Mouse (Mus musculus) embryonic facial prominence, embryonic 15.5 days (tissue): ENCODE measurements at regions not wholly inside any gene's neighbourhood (a gene's known extent, or its start where the extent isn't known, plus 50 kb on each side); places are given as distances from the start of the nearest gene placed in this dataset.
A peak's percentile ranks its signal among the peaks of the same experiment; 100 is the strongest.

Experiments
- ATAC-seq: fragments of 200-750 bp; cut with Nextera tagmentation; 2 replicates; pipeline ENCODE4 v1.8.0; 2017; ENCODE audit warnings: low read depth, moderate TSS enrichment; ENCODE audit not compliant: insufficient number of reproducible peaks, low FRiP score, low TSS enrichment
- H3K27ac ChIP-seq: fragments of 300-500 bp; sonication (generic); replicated peaks from 2 replicates; pipeline ENCODE4 v1.5.1; 2015; ENCODE audit warnings: mild to moderate bottlenecking, inconsistent platforms
- H3K27me3 ChIP-seq: fragments of 300-500 bp; sonication (generic); 2 replicates; pipeline ENCODE4 v1.6.1; 2015; ENCODE audit warnings: inconsistent platforms
- H3K36me3 ChIP-seq: fragments of 300-500 bp; sonication (generic); 2 replicates; pipeline ENCODE4 v1.6.1; 2015; ENCODE audit warnings: mild to moderate bottlenecking, inconsistent platforms
- H3K4me1 ChIP-seq: fragments of 300-500 bp; sonication (generic); 2 replicates; pipeline ENCODE4 v1.6.1; 2015; ENCODE audit warnings: inconsistent platforms
- H3K4me2 ChIP-seq: fragments of 300-500 bp; sonication (generic); replicated peaks from 2 replicates; pipeline ENCODE4 v1.6.1; 2015; ENCODE audit warnings: mild to moderate bottlenecking, inconsistent platforms
- H3K4me3 ChIP-seq: fragments of 300-500 bp; sonication (generic); replicated peaks from 2 replicates; pipeline ENCODE4 v1.5.1; 2015; ENCODE audit warnings: mild to moderate bottlenecking, inconsistent platforms
- H3K9ac ChIP-seq: fragments of 300-500 bp; sonication (generic); 2 replicates; pipeline ENCODE4 v1.6.1; 2015; ENCODE audit warnings: inconsistent platforms
- H3K9me3 ChIP-seq: fragments of 300-500 bp; sonication (generic); replicated peaks from 2 replicates; pipeline ENCODE4 v1.6.1; 2016; ENCODE audit warnings: inconsistent platforms
- WGBS: fragments of 180-500 bp; shearing (Covaris S2); methylation state at CpG from one replicate; pipeline ENCODE4 v1.1.7; 2015; 5-methylcytosine and 5-hydroxymethylcytosine counted together

GRCm38 (mm10) chr10:125773541-125773940, 192.4 kb upstream of the Lrig3 start:
- no peaks in the 10 kb centered on the region for H3K9me3 ChIP-seq
- 26% methylated on average over 7 of the region's 7 CpGs for WGBS
- H3K9ac ChIP-seq = no peak overlapping the region
- H3K27ac ChIP-seq = no peak overlapping the region
- H3K27me3 ChIP-seq = no peaks in the 10 kb centered on the region
- ATAC-seq = no peak
- no peak overlapping the region for H3K4me3 ChIP-seq
- H3K4me1 ChIP-seq = no peaks in the 10 kb centered on the region
- H3K36me3 ChIP-seq = no peaks in the 10 kb centered on the region
- H3K4me2 ChIP-seq = no peak overlapping the region

GRCm38 (mm10) chr10:125782486-125782885, 183.5 kb upstream of the Lrig3 start:
- H3K4me2 ChIP-seq = no peak overlapping the region
- no peak overlapping the region for H3K4me3 ChIP-seq
- H3K4me1 ChIP-seq = peaks cover 44% of the 10 kb centered on the region
- no peaks in the 10 kb centered on the region for H3K27me3 ChIP-seq
- no peak for ATAC-seq
- peak overlapping the region; percentile 39; the same call in 1 of the 2 replicates for H3K27ac ChIP-seq
- no peaks in the 10 kb centered on the region for H3K9me3 ChIP-seq
- H3K9ac ChIP-seq = no peak overlapping the region
- 33% methylated on average over 6 of the region's 6 CpGs for WGBS
- H3K36me3 ChIP-seq = no peaks in the 10 kb centered on the region

- Histone ChIP-seq H3K4me3 (no peak overlapping the region), H3K36me3 (no peaks in the 10 kb centered on the region), H3K27ac (peak overlapping the region; percentile 93), H3K4me2 (peak overlapping the region; percentile 54; the same call in 1 of the 2 replicates), H3K4me1 (peaks cover 49% of the 10 kb centered on the region), H3K9ac (no peak overlapping the region), H3K9me3 (no peaks in the 10 kb centered on the region), H3K27me3 (no peaks in the 10 kb centered on the region)
- no peak for ATAC-seq
- 7% methylated on average over 2 of the region's 2 CpGs for WGBS
These were observed 181.1 kb upstream of the Lrig3 start for GRCm38 (mm10) chr10:125784896-125785295.

- H3K9ac ChIP-seq = no peak overlapping the region
- ATAC-seq = peak; percentile 66; the same call in 1 of the 2 replicates
- no peaks in the 10 kb centered on the region for H3K27me3 ChIP-seq
- H3K27ac ChIP-seq = peak overlapping the region; percentile 93
- no peaks in the 10 kb centered on the region for H3K36me3 ChIP-seq
- no peak overlapping the region for H3K4me3 ChIP-seq
- H3K9me3 ChIP-seq = no peaks in the 10 kb centered on the region
- peak overlapping the region; percentile 54 for H3K4me2 ChIP-seq
- WGBS = 7% methylated on average over 16 of the region's 16 CpGs
- peaks cover 49% of the 10 kb centered on the region for H3K4me1 ChIP-seq
These were observed 180.3 kb upstream of the Lrig3 start for GRCm38 (mm10) chr10:125785448-125786196.

GRCm38 (mm10) chr10:125786197-125786879, 179.6 kb upstream of the Lrig3 start:
- H3K9ac ChIP-seq = no peak overlapping the region

GRCm38 (mm10) chr10:125786880-125787337, 179.1 kb upstream of the Lrig3 start:
- peak; percentile 86 for ATAC-seq
- under 1% methylated on average over 17 of the region's 17 CpGs for WGBS

More at GRCm38 (mm10) chr10:125786197-125786879, 179.6 kb upstream of the Lrig3 start:
- Histone ChIP-seq H3K27ac (peak overlapping the region; percentile 93), H3K9me3 (no peaks in the 10 kb centered on the region), H3K4me2 (peak overlapping the region; percentile 54), H3K4me3 (peak overlapping the region; percentile 31), H3K27me3 (no peaks in the 10 kb centered on the region), H3K36me3 (no peaks in the 10 kb centered on the region), H3K4me1 (peaks cover 49% of the 10 kb centered on the region)
- no peak for ATAC-seq
- 5% methylated on average over 10 of the region's 10 CpGs for WGBS

GRCm38 (mm10) chr10:125787441-125788060, 178.4 kb upstream of the Lrig3 start:
- H3K9ac ChIP-seq = no peak overlapping the region
- H3K9me3 ChIP-seq = no peaks in the 10 kb centered on the region
- no peaks in the 10 kb centered on the region for H3K27me3 ChIP-seq
- 14% methylated on average over 19 of the region's 19 CpGs for WGBS
- no peak for ATAC-seq
- H3K4me1 ChIP-seq = peaks cover 40% of the 10 kb centered on the region
- H3K4me2 ChIP-seq = peak overlapping the region; percentile 54
- no peaks in the 10 kb centered on the region for H3K36me3 ChIP-seq
- H3K27ac ChIP-seq = peak overlapping the region; percentile 93
- peak overlapping the region; percentile 31 for H3K4me3 ChIP-seq

More at GRCm38 (mm10) chr10:125786880-125787337, 179.1 kb upstream of the Lrig3 start:
- peak overlapping the region; percentile 93 for H3K27ac ChIP-seq
- peaks cover 46% of the 10 kb centered on the region for H3K4me1 ChIP-seq
- H3K4me3 ChIP-seq = peak overlapping the region; percentile 31
- no peaks in the 10 kb centered on the region for H3K27me3 ChIP-seq
- H3K4me2 ChIP-seq = peak overlapping the region; percentile 54
- no peaks in the 10 kb centered on the region for H3K9me3 ChIP-seq
- no peak overlapping the region for H3K9ac ChIP-seq
- no peaks in the 10 kb centered on the region for H3K36me3 ChIP-seq

GRCm38 (mm10) chr10:125788262-125788661, 177.7 kb upstream of the Lrig3 start:
- 0 out of 2 replicates have a peak overlapping the region, but pooled peaks have one; percentile 93 for H3K27ac ChIP-seq
- ATAC-seq = no peak

GRCm38 (mm10) chr10:125790924-125791323, 175.0 kb upstream of the Lrig3 start:
- peaks cover 20% of the 10 kb centered on the region for H3K4me1 ChIP-seq
- H3K4me3 ChIP-seq = no peak overlapping the region
- no peak for ATAC-seq
- H3K27ac ChIP-seq = no peak overlapping the region
- no peak overlapping the region for H3K9ac ChIP-seq
- no peak overlapping the region for H3K4me2 ChIP-seq
- 77% methylated on average over 2 of the region's 2 CpGs for WGBS
- no peaks in the 10 kb centered on the region for H3K9me3 ChIP-seq
- no peaks in the 10 kb centered on the region for H3K36me3 ChIP-seq
- no peaks in the 10 kb centered on the region for H3K27me3 ChIP-seq

More at GRCm38 (mm10) chr10:125788262-125788661, 177.7 kb upstream of the Lrig3 start:
- Histone ChIP-seq H3K9ac (no peak overlapping the region), H3K27me3 (no peaks in the 10 kb centered on the region), H3K4me3 (no peak overlapping the region), H3K9me3 (no peaks in the 10 kb centered on the region), H3K36me3 (no peaks in the 10 kb centered on the region), H3K4me2 (no peak overlapping the region), H3K4me1 (peaks cover 32% of the 10 kb centered on the region)
- 92% methylated on average over 2 of the region's 2 CpGs for WGBS

- no peak for ATAC-seq
- no peaks in the 10 kb centered on the region for H3K9me3 ChIP-seq
These were observed 171.5 kb upstream of the Lrig3 start for GRCm38 (mm10) chr10:125794504-125794903.

GRCm38 (mm10) chr10:125795323-125795722, 170.6 kb upstream of the Lrig3 start:
- H3K27me3 ChIP-seq = no peaks in the 10 kb centered on the region
- no peaks in the 10 kb centered on the region for H3K9me3 ChIP-seq
- no peak for ATAC-seq
- H3K36me3 ChIP-seq = no peaks in the 10 kb centered on the region
- peaks cover 5% of the 10 kb centered on the region; the same call in 1 of the 2 replicates for H3K4me1 ChIP-seq
- H3K4me2 ChIP-seq = no peak overlapping the region
- H3K4me3 ChIP-seq = no peak overlapping the region
- WGBS = 83% methylated on average over 1 of the region's 1 CpGs
- no peak overlapping the region for H3K27ac ChIP-seq
- H3K9ac ChIP-seq = no peak overlapping the region

More at GRCm38 (mm10) chr10:125794504-125794903, 171.5 kb upstream of the Lrig3 start:
- H3K4me1 ChIP-seq = peaks cover 5% of the 10 kb centered on the region; the same call in 1 of the 2 replicates
- H3K9ac ChIP-seq = no peak overlapping the region
- no peak overlapping the region for H3K27ac ChIP-seq
- H3K36me3 ChIP-seq = no peaks in the 10 kb centered on the region
- no peak overlapping the region for H3K4me3 ChIP-seq
- 75% methylated on average over 2 of the region's 2 CpGs for WGBS
- no peak overlapping the region for H3K4me2 ChIP-seq
- H3K27me3 ChIP-seq = no peaks in the 10 kb centered on the region
